Comparison of ENCODE assay signal across 16 mouse cellular contexts in the genomic region with DNA sequence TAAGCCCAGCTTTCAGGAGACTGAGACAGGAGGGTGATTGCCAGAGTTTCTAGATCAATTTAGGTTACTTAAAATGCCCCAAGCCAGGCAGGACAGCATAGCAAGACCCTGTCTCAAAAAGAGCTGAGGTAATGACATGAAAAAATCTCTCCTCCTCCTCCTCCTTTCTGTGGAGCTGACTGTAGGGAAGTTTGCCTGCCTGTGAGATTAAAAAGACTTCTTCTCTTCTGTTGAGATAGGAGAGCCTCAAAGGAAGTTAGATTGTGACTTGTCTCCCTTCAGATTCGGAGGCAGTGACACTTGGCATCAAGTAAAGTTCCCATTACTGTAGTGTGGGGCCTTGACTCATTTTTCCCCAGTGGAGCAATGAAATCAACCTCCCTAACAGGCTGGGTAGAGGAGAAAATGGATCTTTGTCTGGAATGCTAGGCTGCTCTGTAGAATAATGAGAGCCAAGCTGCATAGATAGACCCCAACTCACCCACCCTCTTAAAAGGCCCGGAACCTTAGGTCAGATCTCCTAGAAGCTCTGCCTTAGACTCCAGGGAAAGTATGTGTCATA. TPM values are rescaled to one million over a fixed set of nuclear protein-coding genes. Genes with fewer than 3 reads are reported as not detected.
DNase-seq lines count a peak whose midpoint lies in the region; ATAC-seq and TF ChIP-seq lines count a peak whose summit lies in the region.
"Had no signal": no experiment of that assay in that cellular context is flagged by ENCODE, and none has a peak within 500 bp of the region (broad histone marks: within the 10 kb centered on the region; RNA-seq: fewer than 3 reads in every experiment).

No protein-coding gene starts in this region.

- H3K27ac ChIP-seq in lung, embryonic 14.5 days (ENCODE audit: low read depth), result peak overlapping the region; percentile 54; the same call in 1 of the 2 replicates
- H3K27ac ChIP-seq in embryonic fibroblast, embryonic 13.5 days (ENCODE audit: insufficient read depth, low read length), result peak overlapping the region; percentile 68
- H3K27ac ChIP-seq: forebrain, embryonic 10.5 days; left cerebral cortex, adult 2 months had no signal

- 64% methylated on average over 2 of the region's 2 CpGs for WGBS in lung, embryonic 14.5 days

- peak; percentile 89 for DNase-seq in heart, adult 11 months
- no peak for DNase-seq in heart, adult 18-20 months
- DNase-seq in lung, embryonic 14.5 days, result no peak
- DNase-seq in lung, adult 18-20 months, result no peak
- DNase-seq in embryo, embryonic 10.5 days (ENCODE audit: low spot score), result no peak
- no peak for DNase-seq in cerebellum, adult 9-11 months
- DNase-seq: adrenal gland, postnatal 36 days; cerebellum, postnatal 36 days; gastrocnemius, postnatal 14 days; kidney, postnatal 25 days; thymus, postnatal 36 days had no signal

- no peak for ATAC-seq in lung, embryonic 14.5 days (ENCODE audit: insufficient read depth)
- ATAC-seq: hindbrain, embryonic 16.5 days had no signal

- no peak for TF ChIP-seq CTCF in lung, embryonic 14.5 days (IDR thresholded peaks at IDR 0.05; ENCODE audit: low read depth)
- no peak for TF ChIP-seq CTCF in embryonic fibroblast, embryonic 13.5 days (IDR thresholded peaks at IDR 0.05; ENCODE audit: borderline replicate concordance, insufficient read depth, low read length)

- H3ac ChIP-seq in myocyte (ENCODE audit: control insufficient read depth, insufficient read length), result no peak overlapping the region

- no peak for TF ChIP-seq POLR2A in embryonic fibroblast, embryonic 13.5 days (IDR thresholded peaks at IDR 0.05; ENCODE audit: low read depth, low read length)
- TF ChIP-seq POLR2A in myocyte (IDR thresholded peaks at IDR 0.05; ENCODE audit: insufficient read length, low read depth), result no peak

- H3K27me3 ChIP-seq in lung, embryonic 14.5 days (ENCODE audit: insufficient read depth, low read length), result no peaks in the 10 kb centered on the region
- no peaks in the 10 kb centered on the region for H3K27me3 ChIP-seq in myocyte (ENCODE audit: control insufficient read depth, insufficient read depth, insufficient read length)

- no peaks in the 10 kb centered on the region for H3K9me3 ChIP-seq in lung, embryonic 14.5 days (ENCODE audit: low read depth, low read length)
- H3K9me3 ChIP-seq: forebrain, embryonic 10.5 days had no signal

- peaks cover 71% of the 10 kb centered on the region for H3K79me2 ChIP-seq in myocyte (ENCODE audit: control insufficient read depth, insufficient read depth)

- no peak overlapping the region for H3K9ac ChIP-seq in lung, embryonic 14.5 days

- peaks cover 8% of the 10 kb centered on the region for H3K36me3 ChIP-seq in lung, embryonic 14.5 days (ENCODE audit: insufficient read depth)
- H3K36me3 ChIP-seq in myocyte (ENCODE audit: control insufficient read depth, insufficient read depth), result peaks cover 4% of the 10 kb centered on the region

- no peak overlapping the region for H3K4me3 ChIP-seq in lung, embryonic 14.5 days (ENCODE audit: low read depth, low read length)
- no peak overlapping the region for H3K4me3 ChIP-seq in embryonic fibroblast, embryonic 13.5 days (ENCODE audit: insufficient read depth, low read length)
- no peak overlapping the region for H3K4me3 ChIP-seq in myocyte
- H3K4me3 ChIP-seq: forebrain, embryonic 10.5 days; left cerebral cortex, adult 2 months had no signal

- peaks cover 16% of the 10 kb centered on the region; the same call in 1 of the 2 replicates for H3K4me1 ChIP-seq in lung, embryonic 14.5 days (ENCODE audit: insufficient read depth)
- peaks cover 32% of the 10 kb centered on the region for H3K4me1 ChIP-seq in embryonic fibroblast, embryonic 13.5 days (ENCODE audit: control insufficient read depth, insufficient read depth, low read length)

- 0 out of 2 replicates have a peak overlapping the region, but pooled peaks have one; percentile 23 for H3K4me2 ChIP-seq in lung, embryonic 14.5 days
- peak overlapping the region; percentile 36 for H3K4me2 ChIP-seq in myocyte (ENCODE audit: low read depth)

TF ChIP-seq in myocyte, 11 proteins besides CTCF, POLR2A, EP300 and RAD21:
- TF ChIP-seq CEBPB (IDR thresholded peaks at IDR 0.05; ENCODE audit: insufficient read depth, poor library complexity, severe bottlenecking) (no peak), MYOD1 (IDR thresholded peaks at IDR 0.05; ENCODE audit: control insufficient read depth in 1 of 3, insufficient read length in 2 of 3, low read depth in 2 of 3) (no peak), E2F4 (IDR thresholded peaks at IDR 0.05; ENCODE audit: insufficient read depth) (no peak), TCF12 (IDR thresholded peaks at IDR 0.05; ENCODE audit: insufficient read depth, poor library complexity, severe bottlenecking) (no peak), USF1 (IDR thresholded peaks at IDR 0.05; ENCODE audit: low read depth) (no peak), TCF3 (IDR thresholded peaks at IDR 0.05; ENCODE audit: insufficient read length, low read depth) (no peak), REST (IDR thresholded peaks at IDR 0.05; ENCODE audit: insufficient read depth, insufficient read length) (no peak), SRF (IDR thresholded peaks at IDR 0.05; ENCODE audit: control insufficient read depth, insufficient read length, low read depth) (no peak), MYOG (IDR thresholded peaks at IDR 0.05; ENCODE audit: control insufficient read depth in 1 of 3, insufficient read depth in 1 of 3, insufficient read length in 2 of 3, low read depth in 2 of 3) (no peak), POLR2AphosphoS2 (IDR thresholded peaks at IDR 0.05; ENCODE audit: insufficient read length, low read depth) (no peak)

RNA-seq across cellular contexts. Expression of a gene that starts 3.3 kb away (rescaled TPM):
- total RNA-seq in heart, adult 18-20 months (2021), result 100 to 1,000 TPM; 126 to 129 TPM
- 83.9 and 86.8 TPM in 2 replicates for polyA plus RNA-seq in lung, embryonic 14.5 days (2014; fragmentation: Nextera tagmentation; extraction: Ambion mirVana)
- 87.5 and 99.8 TPM in 2 replicates for polyA plus RNA-seq in embryonic fibroblast, embryonic 13.5 days (2011; ENCODE audit: insufficient read length, low read depth, missing spikeins)
- polyA plus RNA-seq in myocyte (2012; fragmentation: generic; extraction: Trizol), result 87.9 TPM

RNA-seq across cellular contexts. Expression of a gene that starts 13.1 kb away (rescaled TPM):
- total RNA-seq in heart, adult 18-20 months (2021), result 10 to 100 TPM; 27.4 to 28.0 TPM
- 33.9 and 37.8 TPM in 2 replicates for polyA plus RNA-seq in lung, embryonic 14.5 days (2014; fragmentation: Nextera tagmentation; extraction: Ambion mirVana)
- polyA plus RNA-seq in embryonic fibroblast, embryonic 13.5 days (2011; ENCODE audit: insufficient read length, low read depth, missing spikeins), result 135 and 158 TPM in 2 replicates
- polyA plus RNA-seq in myocyte (2012; fragmentation: generic; extraction: Trizol), result 452 TPM

RNA-seq across cellular contexts. Expression of a gene that starts 32.8 kb away (rescaled TPM):
- not detected for total RNA-seq in heart, adult 18-20 months (2021)
- not detected in 2 replicates for polyA plus RNA-seq in lung, embryonic 14.5 days (2014; fragmentation: Nextera tagmentation; extraction: Ambion mirVana)
- polyA plus RNA-seq in embryonic fibroblast, embryonic 13.5 days (2011; ENCODE audit: insufficient read length, low read depth, missing spikeins), result not detected in 2 replicates
- not detected for polyA plus RNA-seq in myocyte (2012; fragmentation: generic; extraction: Trizol)
- total RNA-seq: adrenal gland, postnatal 36 days; gastrocnemius, postnatal 14 days; left cerebral cortex, adult 2 months had no signal
- polyA plus RNA-seq: forebrain, embryonic 10.5 days had no signal

RNA-seq across cellular contexts. Expression of a gene that starts 36.8 kb away (rescaled TPM):
- 10 to 100 TPM; 22.5 to 22.8 TPM for total RNA-seq in heart, adult 18-20 months (2021)
- polyA plus RNA-seq in lung, embryonic 14.5 days (2014; fragmentation: Nextera tagmentation; extraction: Ambion mirVana), result 26.6 and 29.9 TPM in 2 replicates
- 14.0 and 16.4 TPM in 2 replicates for polyA plus RNA-seq in embryonic fibroblast, embryonic 13.5 days (2011; ENCODE audit: insufficient read length, low read depth, missing spikeins)
- 11.3 TPM for polyA plus RNA-seq in myocyte (2012; fragmentation: generic; extraction: Trizol)

RNA-seq across cellular contexts. Expression of a gene that starts 56.7 kb away (rescaled TPM):
- 10 to 100 TPM; 11.1 to 14.2 TPM for total RNA-seq in heart, adult 18-20 months (2021)
- polyA plus RNA-seq in lung, embryonic 14.5 days (2014; fragmentation: Nextera tagmentation; extraction: Ambion mirVana), result 106 TPM in 2 replicates
- 66.3 and 68.0 TPM in 2 replicates for polyA plus RNA-seq in embryonic fibroblast, embryonic 13.5 days (2011; ENCODE audit: insufficient read length, low read depth, missing spikeins)
- 67.3 TPM for polyA plus RNA-seq in myocyte (2012; fragmentation: generic; extraction: Trizol)
